Mouse (Mus musculus): ENCODE results near the gene Gm20388. TPM values are rescaled to one million over a fixed set of nuclear protein-coding genes. Genes with fewer than 3 reads are reported as not detected.

Gene Gm20388
- polyA plus RNA-seq, 1 experiment = 59.3 TPM

DNA sequence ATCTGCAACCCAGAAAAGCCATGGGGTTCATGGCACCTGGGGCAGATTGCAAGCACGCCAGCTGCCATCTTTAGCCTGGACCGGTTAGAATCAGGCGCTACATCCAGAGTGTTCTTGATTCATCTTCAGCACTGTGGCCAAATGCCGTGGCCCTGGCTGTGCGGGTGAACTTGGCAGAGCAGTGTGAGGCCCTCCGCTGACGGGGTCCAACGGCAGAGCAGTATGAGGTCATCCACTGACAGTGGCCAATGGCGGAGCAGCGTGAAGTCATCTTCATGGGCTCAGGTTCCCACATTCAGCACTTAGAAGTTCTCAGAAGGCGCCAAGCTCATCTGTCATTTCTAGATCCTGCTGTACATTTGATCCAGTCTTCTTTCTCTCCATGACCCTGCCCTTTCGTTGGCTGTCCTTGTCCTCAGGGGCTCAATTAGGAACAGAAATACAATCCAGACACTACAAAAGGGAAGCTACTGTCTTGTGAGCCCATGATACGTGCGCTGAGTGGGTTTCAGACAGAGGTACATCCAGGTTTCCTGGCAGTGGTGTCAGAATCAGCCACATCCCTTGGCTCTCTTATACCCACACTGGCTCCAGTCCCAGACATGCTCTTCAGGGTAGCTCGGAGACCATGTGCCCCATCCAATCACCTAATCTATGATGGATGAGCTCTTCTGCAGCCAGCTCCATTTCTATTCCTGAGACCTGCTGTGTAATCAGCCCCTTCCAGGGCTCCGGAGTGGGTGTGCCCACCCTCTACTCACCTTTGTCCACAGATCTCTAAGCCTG is 2329.8 kb downstream of the Gm20388 start:
- DNase-seq (ENCODE audit: low read depth) = no peak
- no peak for TF ChIP-seq POLR2A (IDR thresholded peaks at IDR 0.05; ENCODE audit: borderline replicate concordance, extremely low read depth, insufficient read depth, insufficient read length, poor library complexity, severe bottlenecking)
- TF ChIP-seq CTCF (IDR thresholded peaks at IDR 0.05; ENCODE audit: borderline replicate concordance, extremely low read depth, insufficient read depth, insufficient read length) = no peak

DNA sequence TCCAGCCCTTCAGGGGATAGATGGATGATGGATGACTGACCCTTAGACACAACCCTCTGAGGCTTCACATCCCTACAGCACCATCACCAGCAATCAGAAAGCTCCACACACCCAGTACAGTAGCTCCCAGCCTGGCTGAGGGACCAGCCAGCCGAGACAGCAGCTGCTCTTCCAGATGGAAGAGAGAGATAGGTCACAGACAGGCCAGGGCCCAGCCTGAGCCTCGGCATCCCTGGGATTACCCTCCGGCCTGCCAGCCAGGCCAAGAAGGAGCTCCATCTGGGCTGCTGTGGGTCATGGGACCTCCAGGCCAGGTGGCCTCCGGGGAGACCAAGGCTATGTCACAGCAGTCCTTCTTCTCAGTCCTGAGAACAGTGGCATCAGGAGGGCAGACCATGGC is 2332.7 kb downstream of the Gm20388 start:
- no peak for TF ChIP-seq POLR2A (IDR thresholded peaks at IDR 0.05; ENCODE audit: borderline replicate concordance, extremely low read depth, insufficient read depth, insufficient read length, poor library complexity, severe bottlenecking)
- TF ChIP-seq CTCF (IDR thresholded peaks at IDR 0.05; ENCODE audit: borderline replicate concordance, extremely low read depth, insufficient read depth, insufficient read length) = no peak
- no peak for DNase-seq (ENCODE audit: low read depth)

DNA sequence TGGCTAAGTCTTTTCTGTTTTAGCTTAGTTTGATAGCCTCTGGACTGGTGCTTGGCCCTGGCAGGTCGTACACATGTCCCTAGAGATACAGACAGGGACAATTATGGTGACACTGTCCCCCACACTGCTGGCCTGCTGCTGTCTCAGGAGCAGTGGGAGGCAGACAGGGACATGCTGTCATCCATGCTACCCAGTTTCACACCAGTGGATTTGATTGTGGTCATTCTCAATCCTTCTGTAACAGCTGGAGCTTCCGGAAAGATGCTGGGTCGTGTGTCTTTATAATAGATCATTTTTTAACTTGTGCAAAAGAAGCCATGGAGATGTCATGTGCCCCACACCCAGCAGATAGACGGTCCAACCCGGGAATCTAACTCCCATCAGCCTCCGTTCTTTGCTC is 2334.5 kb downstream of the Gm20388 start:
- TF ChIP-seq CTCF (IDR thresholded peaks at IDR 0.05; ENCODE audit: borderline replicate concordance, extremely low read depth, insufficient read depth, insufficient read length) = no peak
- no peak for TF ChIP-seq POLR2A (IDR thresholded peaks at IDR 0.05; ENCODE audit: borderline replicate concordance, extremely low read depth, insufficient read depth, insufficient read length, poor library complexity, severe bottlenecking)
- no peak for DNase-seq (ENCODE audit: low read depth)

DNA sequence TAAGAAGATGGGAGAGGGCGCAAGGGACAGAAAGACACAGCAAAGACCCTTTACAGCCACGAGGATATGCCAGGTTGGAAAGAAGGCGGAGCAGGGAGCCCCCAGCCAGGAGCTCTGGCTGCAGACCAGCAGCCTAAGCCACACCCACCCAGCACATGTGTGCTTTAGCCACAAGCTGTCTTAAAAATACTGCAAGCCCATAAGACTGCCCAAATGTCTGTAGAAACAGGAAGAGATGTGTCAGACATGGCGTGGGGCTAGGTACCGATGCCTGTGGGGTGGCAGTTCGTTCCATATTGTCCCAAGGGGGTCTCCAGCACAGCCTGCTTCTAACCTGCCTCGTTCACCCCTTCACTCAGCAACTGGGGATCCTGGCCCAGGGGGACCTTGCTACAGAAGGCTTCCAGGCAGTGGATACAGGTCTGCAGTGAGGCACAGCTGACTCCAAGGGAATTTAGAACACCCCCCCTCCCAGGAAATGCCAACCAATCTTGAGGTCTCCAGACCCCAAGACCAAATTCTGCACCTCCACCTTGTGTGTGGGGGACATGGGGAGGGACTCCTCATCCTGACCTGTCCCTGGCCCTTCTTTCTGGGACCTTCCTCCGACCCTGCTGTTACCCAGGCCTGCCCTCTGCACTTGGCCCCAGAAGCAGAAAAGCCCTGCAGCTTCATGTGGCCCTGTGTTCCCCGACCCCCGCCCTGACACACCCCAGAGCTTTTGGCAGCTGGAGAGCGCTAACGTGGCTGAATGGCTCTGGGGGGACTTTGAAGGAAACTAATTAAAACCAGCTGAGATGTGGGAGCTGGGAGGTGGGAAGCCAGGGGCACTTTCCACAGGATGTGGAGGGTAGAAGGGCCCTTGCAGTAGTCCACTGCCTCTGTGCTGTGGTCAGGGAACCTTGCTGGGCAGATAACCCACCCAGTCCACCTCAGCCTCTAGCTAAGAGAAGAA is 2335.9 kb downstream of the Gm20388 start:
- no peak for TF ChIP-seq CTCF (IDR thresholded peaks at IDR 0.05; ENCODE audit: borderline replicate concordance, extremely low read depth, insufficient read depth, insufficient read length)
- TF ChIP-seq POLR2A (IDR thresholded peaks at IDR 0.05; ENCODE audit: borderline replicate concordance, extremely low read depth, insufficient read depth, insufficient read length, poor library complexity, severe bottlenecking) = no peak
- peak; percentile 30 for DNase-seq (ENCODE audit: low read depth)

DNA sequence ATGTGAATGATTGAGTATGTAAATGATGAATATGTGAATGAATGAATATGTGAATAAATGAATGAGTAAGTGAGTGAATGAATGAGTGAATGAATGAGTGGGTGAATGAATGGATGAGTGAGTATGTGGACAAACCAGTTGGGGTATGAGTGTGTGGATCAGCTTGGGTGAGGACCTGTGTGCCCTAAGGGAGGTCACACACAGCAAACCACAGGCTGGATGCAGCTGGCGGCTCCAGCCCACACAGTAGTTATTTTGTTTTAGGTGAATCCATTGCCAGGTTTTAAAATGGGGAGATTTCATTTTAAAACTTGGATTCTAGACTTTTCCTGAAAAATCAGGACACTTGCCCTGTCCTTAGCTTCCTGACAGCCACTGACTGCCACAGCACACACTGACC is 2341.1 kb downstream of the Gm20388 start:
- TF ChIP-seq POLR2A (IDR thresholded peaks at IDR 0.05; ENCODE audit: borderline replicate concordance, extremely low read depth, insufficient read depth, insufficient read length, poor library complexity, severe bottlenecking) = no peak
- TF ChIP-seq CTCF (IDR thresholded peaks at IDR 0.05; ENCODE audit: borderline replicate concordance, extremely low read depth, insufficient read depth, insufficient read length) = no peak
- no peak for DNase-seq (ENCODE audit: low read depth)

DNA sequence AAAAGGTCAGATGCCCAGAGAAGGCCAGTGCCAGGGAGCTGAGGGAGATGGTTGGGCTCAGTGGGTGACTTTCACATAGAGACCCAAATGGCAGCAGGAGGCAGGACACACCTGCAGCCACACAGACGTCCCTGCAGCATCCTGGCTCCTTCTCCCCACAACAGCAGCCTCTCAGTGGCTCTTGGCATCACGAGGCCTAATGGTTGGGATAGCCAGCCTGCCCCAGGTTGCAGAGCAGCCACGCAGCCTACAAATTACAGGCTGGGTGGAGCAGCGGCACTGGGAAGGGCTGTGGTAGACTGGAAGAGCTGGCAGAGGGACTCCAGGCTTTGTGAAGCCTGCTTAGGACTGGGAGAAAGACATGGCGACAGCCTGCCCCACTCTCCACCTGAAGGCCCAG is 2341.7 kb downstream of the Gm20388 start:
- TF ChIP-seq CTCF (IDR thresholded peaks at IDR 0.05; ENCODE audit: borderline replicate concordance, extremely low read depth, insufficient read depth, insufficient read length) (no peak), POLR2A (IDR thresholded peaks at IDR 0.05; ENCODE audit: borderline replicate concordance, extremely low read depth, insufficient read depth, insufficient read length, poor library complexity, severe bottlenecking) (no peak)
- no peak for DNase-seq (ENCODE audit: low read depth)

DNA sequence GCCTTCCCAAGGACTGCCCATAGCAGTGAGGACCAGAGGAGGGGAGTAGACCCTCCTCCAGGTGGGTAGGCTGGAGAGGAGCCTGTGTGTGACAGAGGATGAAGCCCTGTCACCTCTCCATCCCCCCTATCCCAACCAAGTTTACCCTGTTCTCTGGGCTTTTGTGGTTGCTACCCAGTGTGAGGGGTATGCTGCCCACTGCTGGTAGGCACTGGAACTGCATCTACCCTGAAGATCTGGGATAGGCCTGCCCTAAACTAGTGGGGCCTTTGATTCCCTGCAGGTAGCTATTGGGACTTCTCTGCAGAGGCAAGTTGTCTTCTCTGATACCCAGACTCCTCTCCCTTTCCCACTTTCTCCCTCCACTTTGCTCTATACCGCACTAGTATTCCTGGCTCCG is 2348.7 kb downstream of the Gm20388 start:
- peak; percentile 95 for TF ChIP-seq CTCF (IDR thresholded peaks at IDR 0.05; ENCODE audit: borderline replicate concordance, extremely low read depth, insufficient read depth, insufficient read length)
- TF ChIP-seq POLR2A (IDR thresholded peaks at IDR 0.05; ENCODE audit: borderline replicate concordance, extremely low read depth, insufficient read depth, insufficient read length, poor library complexity, severe bottlenecking) = no peak
- peak; percentile 65 for DNase-seq (ENCODE audit: low read depth)

DNA sequence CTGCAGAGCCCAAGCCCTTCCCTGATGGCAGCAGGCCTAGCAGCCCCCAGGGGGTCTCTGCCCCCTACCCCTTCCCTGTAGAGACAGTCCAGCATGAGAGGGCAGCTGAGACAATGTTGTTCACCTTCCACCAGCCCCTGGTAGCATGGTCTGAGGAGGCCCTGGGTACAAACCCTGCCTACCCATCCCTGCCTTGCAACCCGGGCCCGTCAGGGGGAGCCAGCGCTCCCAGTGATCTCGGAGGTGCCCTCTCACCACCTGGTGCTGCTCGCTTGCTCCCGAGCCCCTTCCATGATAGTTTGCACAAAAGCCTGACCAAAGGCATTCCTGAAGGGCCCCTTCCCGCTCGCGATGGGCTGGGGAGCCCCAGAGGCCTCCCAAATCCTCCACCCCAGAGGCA is 2350.1 kb downstream of the Gm20388 start:
- DNase-seq (ENCODE audit: low read depth) = no peak
- TF ChIP-seq POLR2A (IDR thresholded peaks at IDR 0.05; ENCODE audit: borderline replicate concordance, extremely low read depth, insufficient read depth, insufficient read length, poor library complexity, severe bottlenecking) (no peak), CTCF (IDR thresholded peaks at IDR 0.05; ENCODE audit: borderline replicate concordance, extremely low read depth, insufficient read depth, insufficient read length) (peak; percentile 7; the same call in 1 of the 2 replicates)

DNA sequence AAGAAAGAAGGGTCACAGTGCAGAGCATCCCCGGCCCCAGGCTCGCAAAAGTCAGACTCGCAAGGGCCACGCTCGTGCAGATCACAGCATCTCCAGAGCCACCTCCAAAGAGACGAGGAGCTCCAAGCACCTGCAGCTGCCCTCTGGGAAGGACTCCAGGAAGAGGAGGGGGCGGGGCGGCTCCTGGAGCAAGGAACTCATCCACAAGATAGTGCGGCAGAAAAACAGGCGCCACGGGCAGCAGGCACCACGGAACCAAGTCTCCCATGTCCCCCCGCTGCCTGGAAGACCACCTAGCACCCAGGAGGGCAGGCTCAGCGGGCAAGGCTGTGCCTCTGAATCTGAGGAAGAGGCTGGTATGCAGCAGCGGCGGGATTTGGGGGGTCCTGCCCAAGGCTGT is 2352.2 kb downstream of the Gm20388 start:
- TF ChIP-seq CTCF (IDR thresholded peaks at IDR 0.05; ENCODE audit: borderline replicate concordance, extremely low read depth, insufficient read depth, insufficient read length) = no peak
- TF ChIP-seq POLR2A (IDR thresholded peaks at IDR 0.05; ENCODE audit: borderline replicate concordance, extremely low read depth, insufficient read depth, insufficient read length, poor library complexity, severe bottlenecking) = no peak
- DNase-seq (ENCODE audit: low read depth) = no peak

DNA sequence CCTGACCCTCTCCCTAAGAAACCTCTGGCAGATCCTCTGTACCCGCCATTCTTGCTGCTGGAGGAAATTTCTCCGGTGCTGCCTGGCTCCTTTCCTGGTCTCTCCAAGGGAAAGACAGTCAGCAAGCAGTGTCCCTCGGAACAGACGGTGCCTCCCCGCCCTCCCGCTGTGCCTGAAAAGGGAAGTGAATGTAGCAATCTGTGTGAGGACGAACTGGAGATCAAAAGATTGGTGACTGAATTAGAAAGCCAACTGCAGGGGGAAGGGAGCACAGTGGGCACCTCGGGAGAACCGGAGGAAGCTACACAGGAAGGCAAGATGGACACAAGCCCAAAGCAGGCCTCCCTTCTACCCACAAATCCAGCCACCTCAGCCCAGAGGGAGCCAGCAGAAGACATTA is 2353.6 kb downstream of the Gm20388 start:
- DNase-seq (ENCODE audit: low read depth) = peak; percentile 11
- TF ChIP-seq POLR2A (IDR thresholded peaks at IDR 0.05; ENCODE audit: borderline replicate concordance, extremely low read depth, insufficient read depth, insufficient read length, poor library complexity, severe bottlenecking) (no peak), CTCF (IDR thresholded peaks at IDR 0.05; ENCODE audit: borderline replicate concordance, extremely low read depth, insufficient read depth, insufficient read length) (no peak)

DNA sequence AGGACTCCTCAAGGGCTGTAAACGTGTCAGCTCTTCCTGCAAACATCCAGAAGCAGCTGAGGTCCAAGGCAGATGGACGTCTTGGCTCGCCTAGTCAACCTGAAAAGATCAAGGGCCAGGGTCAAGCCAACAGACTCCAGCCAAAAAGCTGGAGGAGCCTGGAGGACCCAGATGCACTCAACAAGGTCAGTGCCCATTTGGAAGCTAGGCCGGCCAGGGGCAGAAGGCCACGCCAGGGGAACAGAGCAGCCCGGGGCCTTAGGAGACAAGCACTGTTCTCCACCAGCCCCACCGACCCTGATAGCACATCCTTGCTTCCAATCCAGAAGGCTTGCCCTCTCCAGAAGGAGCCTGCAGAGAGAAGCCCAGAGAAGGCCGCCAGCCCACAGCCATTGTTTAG is 2354.9 kb downstream of the Gm20388 start:
- no peak for DNase-seq (ENCODE audit: low read depth)
- TF ChIP-seq POLR2A (IDR thresholded peaks at IDR 0.05; ENCODE audit: borderline replicate concordance, extremely low read depth, insufficient read depth, insufficient read length, poor library complexity, severe bottlenecking) = no peak
- no peak for TF ChIP-seq CTCF (IDR thresholded peaks at IDR 0.05; ENCODE audit: borderline replicate concordance, extremely low read depth, insufficient read depth, insufficient read length)

Measured in brain, embryonic 14.5 days (tissue).